Comparison of ENCODE assay signal across 15 mouse cellular contexts in genomic region chr11:90314606-90315005, GRCm38 (mm10).
"Had no signal": no experiment of that assay in that cellular context is flagged by ENCODE, and none has a peak within 500 bp of the region (broad histone marks: within the 10 kb centered on the region; RNA-seq: fewer than 3 reads in every experiment).

No protein-coding gene starts in this region.

- DNase-seq: gastrocnemius, postnatal 14 days; gastrocnemius, postnatal 36 days; heart, adult 11 months; heart, adult 2 months; heart, postnatal 14 days; heart, postnatal 36 days; kidney, adult 11 months; kidney, adult 2 months; kidney, adult 9 months; kidney, postnatal 25 days; kidney, postnatal 4 days; liver; liver, embryonic 13.5 days had no signal

- ATAC-seq: hindbrain, postnatal 0 days; intestine, embryonic 16.5 days had no signal
